Mouse (Mus musculus): ENCODE results near the gene Amelx. TPM values are rescaled to one million over a fixed set of nuclear protein-coding genes. Genes with fewer than 3 reads are reported as not detected.

Gene Amelx
- polyA plus RNA-seq (2014; fragmentation: Nextera tagmentation; extraction: Ambion mirVana) = not detected in 2 replicates

- Histone ChIP-seq H3K9ac (ENCODE audit: low read depth, low read length) (no peak within 1 kb of the TSS), H3K27ac (ENCODE audit: low read depth, low read length) (no peak within 1 kb of the TSS), H3K9me3 (ENCODE audit: control insufficient read depth, low read length) (no peaks in the 10 kb centered on the region), H3K4me1 (replicated peaks; ENCODE audit: control insufficient read depth, insufficient read depth, low read length) (no peaks in the 10 kb centered on the region), H3K4me2 (replicated peaks; ENCODE audit: low read depth, low read length) (no peak within 1 kb of the TSS), H3K4me3 (ENCODE audit: low read depth, low read length) (no peak within 1 kb of the TSS), H3K36me3 (ENCODE audit: control insufficient read depth, insufficient read depth, low read length) (no peaks in the 10 kb centered on the region), H3K27me3 (ENCODE audit: control insufficient read depth, insufficient read depth, low read length) (peaks cover 2% of the 10 kb centered on the region; the same call in 1 of the 2 replicates)
- DNase-seq (ENCODE audit: low spot score) = no peak
- no peak for ATAC-seq (ENCODE audit: low FRiP score)
- WGBS = 79% methylated on average over 5 of the region's 5 CpGs
These were observed at the start of gene Amelx for GRCm38 (mm10) chrX:169187100-169187499. Gene Amelx, minus strand, starts transcription at chrX:169187200.

GRCm38 (mm10) chrX:169222357-169223062, 35.5 kb upstream of the Amelx start:
- DNase-seq (ENCODE audit: low spot score) (no peak), ATAC-seq (ENCODE audit: low FRiP score) (no peak)
- Histone ChIP-seq H3K9me3 (ENCODE audit: control insufficient read depth, low read length) (no peaks in the 10 kb centered on the region), H3K4me3 (ENCODE audit: low read depth, low read length) (no peak overlapping the region), H3K27me3 (ENCODE audit: control insufficient read depth, insufficient read depth, low read length) (no peaks in the 10 kb centered on the region; the same call in 1 of the 2 replicates), H3K36me3 (ENCODE audit: control insufficient read depth, insufficient read depth, low read length) (no peaks in the 10 kb centered on the region), H3K4me1 (replicated peaks; ENCODE audit: control insufficient read depth, insufficient read depth, low read length) (no peaks in the 10 kb centered on the region), H3K4me2 (replicated peaks; ENCODE audit: low read depth, low read length) (no peak overlapping the region), H3K27ac (ENCODE audit: low read depth, low read length) (no peak overlapping the region), H3K9ac (ENCODE audit: low read depth, low read length) (no peak overlapping the region)
- 85% methylated on average over 3 of the region's 3 CpGs for WGBS

- ATAC-seq (ENCODE audit: low FRiP score) (no peak), DNase-seq (ENCODE audit: low spot score) (no peak)
- no peak overlapping the region for H3K4me2 ChIP-seq (replicated peaks; ENCODE audit: low read depth, low read length)
- H3K27ac ChIP-seq (ENCODE audit: low read depth, low read length) = no peak overlapping the region
- 66% methylated on average over 8 of the region's 8 CpGs for WGBS
- H3K27me3 ChIP-seq (ENCODE audit: control insufficient read depth, insufficient read depth, low read length) = no peaks in the 10 kb centered on the region; the same call in 1 of the 2 replicates
- no peak overlapping the region for H3K4me3 ChIP-seq (ENCODE audit: low read depth, low read length)
- H3K9me3 ChIP-seq (ENCODE audit: control insufficient read depth, low read length) = no peaks in the 10 kb centered on the region
- no peaks in the 10 kb centered on the region for H3K36me3 ChIP-seq (ENCODE audit: control insufficient read depth, insufficient read depth, low read length)
- no peak overlapping the region for H3K9ac ChIP-seq (ENCODE audit: low read depth, low read length)
- no peaks in the 10 kb centered on the region for H3K4me1 ChIP-seq (replicated peaks; ENCODE audit: control insufficient read depth, insufficient read depth, low read length)
These were observed 33.1 kb upstream of the Amelx start for GRCm38 (mm10) chrX:169220064-169220463.

GRCm38 (mm10) chrX:169210019-169210418, 23.0 kb upstream of the Amelx start:
- Histone ChIP-seq H3K27me3 (ENCODE audit: control insufficient read depth, insufficient read depth, low read length) (peaks cover 5% of the 10 kb centered on the region), H3K4me1 (replicated peaks; ENCODE audit: control insufficient read depth, insufficient read depth, low read length) (no peaks in the 10 kb centered on the region), H3K9ac (ENCODE audit: low read depth, low read length) (no peak overlapping the region), H3K27ac (ENCODE audit: low read depth, low read length) (no peak overlapping the region), H3K4me2 (replicated peaks; ENCODE audit: low read depth, low read length) (no peak overlapping the region), H3K9me3 (ENCODE audit: control insufficient read depth, low read length) (no peaks in the 10 kb centered on the region), H3K36me3 (ENCODE audit: control insufficient read depth, insufficient read depth, low read length) (no peaks in the 10 kb centered on the region), H3K4me3 (ENCODE audit: low read depth, low read length) (no peak overlapping the region)
- ATAC-seq (ENCODE audit: low FRiP score) (no peak), DNase-seq (ENCODE audit: low spot score) (no peak)
- 79% methylated on average over 3 of the region's 3 CpGs for WGBS

- Histone ChIP-seq H3K27me3 (ENCODE audit: control insufficient read depth, insufficient read depth, low read length) (no peaks in the 10 kb centered on the region), H3K9me3 (ENCODE audit: control insufficient read depth, low read length) (no peaks in the 10 kb centered on the region), H3K27ac (ENCODE audit: low read depth, low read length) (no peak overlapping the region), H3K4me3 (ENCODE audit: low read depth, low read length) (no peak overlapping the region), H3K36me3 (ENCODE audit: control insufficient read depth, insufficient read depth, low read length) (no peaks in the 10 kb centered on the region), H3K9ac (ENCODE audit: low read depth, low read length) (no peak overlapping the region), H3K4me1 (replicated peaks; ENCODE audit: control insufficient read depth, insufficient read depth, low read length) (no peaks in the 10 kb centered on the region), H3K4me2 (replicated peaks; ENCODE audit: low read depth, low read length) (no peak overlapping the region)
- ATAC-seq (ENCODE audit: low FRiP score) (no peak), DNase-seq (ENCODE audit: low spot score) (no peak)
- 70% methylated on average over 2 of the region's 2 CpGs for WGBS
These were observed 8.4 kb downstream of the Amelx start for GRCm38 (mm10) chrX:169178634-169179033.

- no peaks in the 10 kb centered on the region for H3K4me1 ChIP-seq (replicated peaks; ENCODE audit: control insufficient read depth, insufficient read depth, low read length)
- 75% methylated on average over 1 of the region's 1 CpGs for WGBS
- no peaks in the 10 kb centered on the region for H3K27me3 ChIP-seq (ENCODE audit: control insufficient read depth, insufficient read depth, low read length)
- H3K9me3 ChIP-seq (ENCODE audit: control insufficient read depth, low read length) = no peaks in the 10 kb centered on the region
- no peak overlapping the region for H3K27ac ChIP-seq (ENCODE audit: low read depth, low read length)
- DNase-seq (ENCODE audit: low spot score) = no peak
- H3K4me3 ChIP-seq (ENCODE audit: low read depth, low read length) = no peak overlapping the region
- H3K36me3 ChIP-seq (ENCODE audit: control insufficient read depth, insufficient read depth, low read length) = no peaks in the 10 kb centered on the region
- no peak overlapping the region for H3K9ac ChIP-seq (ENCODE audit: low read depth, low read length)
- H3K4me2 ChIP-seq (replicated peaks; ENCODE audit: low read depth, low read length) = no peak overlapping the region
- no peak for ATAC-seq (ENCODE audit: low FRiP score)
These were observed 13.2 kb downstream of the Amelx start for GRCm38 (mm10) chrX:169173796-169174195.

- H3K27me3 ChIP-seq (ENCODE audit: control insufficient read depth, insufficient read depth, low read length) = no peaks in the 10 kb centered on the region
- H3K4me2 ChIP-seq (replicated peaks; ENCODE audit: low read depth, low read length) = no peak overlapping the region
- no peak overlapping the region for H3K4me3 ChIP-seq (ENCODE audit: low read depth, low read length)
- H3K27ac ChIP-seq (ENCODE audit: low read depth, low read length) = no peak overlapping the region
- no peaks in the 10 kb centered on the region for H3K36me3 ChIP-seq (ENCODE audit: control insufficient read depth, insufficient read depth, low read length)
- H3K9me3 ChIP-seq (ENCODE audit: control insufficient read depth, low read length) = no peaks in the 10 kb centered on the region
- no peak for DNase-seq (ENCODE audit: low spot score)
- 84% methylated on average over 2 of the region's 2 CpGs for WGBS
- H3K9ac ChIP-seq (ENCODE audit: low read depth, low read length) = no peak overlapping the region
- H3K4me1 ChIP-seq (replicated peaks; ENCODE audit: control insufficient read depth, insufficient read depth, low read length) = no peaks in the 10 kb centered on the region
- ATAC-seq (ENCODE audit: low FRiP score) = no peak
These were observed 16.0 kb downstream of the Amelx start for GRCm38 (mm10) chrX:169170981-169171380.

- no peak overlapping the region for H3K27ac ChIP-seq (ENCODE audit: low read depth, low read length)
- no peak for DNase-seq (ENCODE audit: low spot score)
- H3K9me3 ChIP-seq (ENCODE audit: control insufficient read depth, low read length) = no peaks in the 10 kb centered on the region
- H3K4me2 ChIP-seq (replicated peaks; ENCODE audit: low read depth, low read length) = no peak overlapping the region
- 80% methylated on average over 6 of the region's 6 CpGs for WGBS
- H3K27me3 ChIP-seq (ENCODE audit: control insufficient read depth, insufficient read depth, low read length) = no peaks in the 10 kb centered on the region
- no peak overlapping the region for H3K4me3 ChIP-seq (ENCODE audit: low read depth, low read length)
- H3K36me3 ChIP-seq (ENCODE audit: control insufficient read depth, insufficient read depth, low read length) = no peaks in the 10 kb centered on the region
- H3K4me1 ChIP-seq (replicated peaks; ENCODE audit: control insufficient read depth, insufficient read depth, low read length) = no peaks in the 10 kb centered on the region
- H3K9ac ChIP-seq (ENCODE audit: low read depth, low read length) = no peak overlapping the region
- ATAC-seq (ENCODE audit: low FRiP score) = no peak
These were observed 28.6 kb downstream of the Amelx start for GRCm38 (mm10) chrX:169158385-169158784.

- Histone ChIP-seq H3K9ac (ENCODE audit: low read depth, low read length) (no peak overlapping the region), H3K4me1 (replicated peaks; ENCODE audit: control insufficient read depth, insufficient read depth, low read length) (no peaks in the 10 kb centered on the region), H3K27ac (ENCODE audit: low read depth, low read length) (no peak overlapping the region), H3K4me3 (ENCODE audit: low read depth, low read length) (no peak overlapping the region), H3K36me3 (ENCODE audit: control insufficient read depth, insufficient read depth, low read length) (no peaks in the 10 kb centered on the region), H3K27me3 (ENCODE audit: control insufficient read depth, insufficient read depth, low read length) (no peaks in the 10 kb centered on the region), H3K9me3 (ENCODE audit: control insufficient read depth, low read length) (no peaks in the 10 kb centered on the region), H3K4me2 (replicated peaks; ENCODE audit: low read depth, low read length) (no peak overlapping the region)
- DNase-seq (ENCODE audit: low spot score) (no peak), ATAC-seq (ENCODE audit: low FRiP score) (no peak)
These were observed 33.2 kb downstream of the Amelx start for GRCm38 (mm10) chrX:169153805-169154204.

All from hindbrain, embryonic 11.5 days (tissue).